Mouse (Mus musculus) embryonic facial prominence, embryonic 15.5 days (tissue): ENCODE data around the gene Urad. TPM values are rescaled to one million over a fixed set of nuclear protein-coding genes. Genes with fewer than 3 reads are reported as not detected.
A peak's percentile ranks its signal among the peaks of the same experiment; 100 is the strongest.

Source experiments
- ATAC-seq: fragments of 200-750 bp; cut with Nextera tagmentation; 2 replicates; pipeline ENCODE4 v1.8.0; 2017; ENCODE audit warnings: low read depth, moderate TSS enrichment; ENCODE audit not compliant: insufficient number of reproducible peaks, low FRiP score, low TSS enrichment
- H3K27ac ChIP-seq: fragments of 300-500 bp; sonication (generic); replicated peaks from 2 replicates; pipeline ENCODE4 v1.5.1; 2015; ENCODE audit warnings: mild to moderate bottlenecking, inconsistent platforms
- H3K27me3 ChIP-seq: fragments of 300-500 bp; sonication (generic); 2 replicates; pipeline ENCODE4 v1.6.1; 2015; ENCODE audit warnings: inconsistent platforms
- H3K36me3 ChIP-seq: fragments of 300-500 bp; sonication (generic); 2 replicates; pipeline ENCODE4 v1.6.1; 2015; ENCODE audit warnings: mild to moderate bottlenecking, inconsistent platforms
- H3K4me1 ChIP-seq: fragments of 300-500 bp; sonication (generic); 2 replicates; pipeline ENCODE4 v1.6.1; 2015; ENCODE audit warnings: inconsistent platforms
- H3K4me2 ChIP-seq: fragments of 300-500 bp; sonication (generic); replicated peaks from 2 replicates; pipeline ENCODE4 v1.6.1; 2015; ENCODE audit warnings: mild to moderate bottlenecking, inconsistent platforms
- H3K4me3 ChIP-seq: fragments of 300-500 bp; sonication (generic); replicated peaks from 2 replicates; pipeline ENCODE4 v1.5.1; 2015; ENCODE audit warnings: mild to moderate bottlenecking, inconsistent platforms
- H3K9ac ChIP-seq: fragments of 300-500 bp; sonication (generic); 2 replicates; pipeline ENCODE4 v1.6.1; 2015; ENCODE audit warnings: inconsistent platforms
- H3K9me3 ChIP-seq: fragments of 300-500 bp; sonication (generic); replicated peaks from 2 replicates; pipeline ENCODE4 v1.6.1; 2016; ENCODE audit warnings: inconsistent platforms
- WGBS: fragments of 180-500 bp; shearing (Covaris S2); methylation state at CpG from one replicate; pipeline ENCODE4 v1.1.7; 2015; 5-methylcytosine and 5-hydroxymethylcytosine counted together
- polyA plus RNA-seq: library from polyadenylated mRNA; unstranded; fragments of >200 nt; fragmentation: Nextera tagmentation; extraction: Ambion mirVana; gene quantifications from 2 replicates; pipeline ENCODE4 v1.2.1, GENCODE M21; 2015

Gene Urad
- polyA plus RNA-seq, 1 experiment from 2014 or later: not detected

- H3K36me3 ChIP-seq: no peaks in the 10 kb centered on the region
- H3K27me3 ChIP-seq: peaks cover 99% of the 10 kb centered on the region
- no peak within 1 kb of the TSS for H3K9ac ChIP-seq
- ATAC-seq: no peak
- H3K9me3 ChIP-seq: no peaks in the 10 kb centered on the region
- H3K4me1 ChIP-seq: peaks cover 27% of the 10 kb centered on the region
- peak within 1 kb of the TSS; percentile 2; the same call in 1 of the 2 replicates for H3K4me3 ChIP-seq
- WGBS: under 1% methylated on average over 63 of the region's 63 CpGs
- H3K4me2 ChIP-seq: peak within 1 kb of the TSS; percentile 28
- H3K27ac ChIP-seq: no peak within 1 kb of the TSS
These were observed 15.4 kb downstream of the Urad start, which contains the start of gene Cdx2 for GRCm38 (mm10) chr5:147306638-147307397. Cdx2 (minus strand) TSS chr5:147307270.

GRCm38 (mm10) chr5:147305856-147306637 is 16.2 kb downstream of the Urad start:
- H3K4me2 ChIP-seq: peak overlapping the region; percentile 28
- ATAC-seq: no peak

GRCm38 (mm10) chr5:147305166-147305565 is 17.1 kb downstream of the Urad start:
- Histone ChIP-seq H3K4me2 (no peak overlapping the region), H3K9ac (no peak overlapping the region), H3K9me3 (no peaks in the 10 kb centered on the region), H3K27me3 (peaks cover 99% of the 10 kb centered on the region), H3K27ac (no peak overlapping the region), H3K36me3 (no peaks in the 10 kb centered on the region), H3K4me1 (peaks cover 27% of the 10 kb centered on the region), H3K4me3 (no peak overlapping the region)
- under 1% methylated on average over 16 of the region's 16 CpGs for WGBS
- no peak for ATAC-seq

More at GRCm38 (mm10) chr5:147305856-147306637, 16.2 kb downstream of the Urad start:
- Histone ChIP-seq H3K4me1 (peaks cover 27% of the 10 kb centered on the region), H3K36me3 (no peaks in the 10 kb centered on the region), H3K4me3 (peak overlapping the region; percentile 2; the same call in 1 of the 2 replicates), H3K27me3 (peaks cover 99% of the 10 kb centered on the region), H3K9ac (no peak overlapping the region), H3K9me3 (no peaks in the 10 kb centered on the region), H3K27ac (no peak overlapping the region)
- under 1% methylated on average over 57 of the region's 58 CpGs for WGBS

- H3K27ac ChIP-seq: no peak overlapping the region
- H3K9ac ChIP-seq: no peak overlapping the region
- 1% methylated on average over 54 of the region's 54 CpGs for WGBS
- H3K4me3 ChIP-seq: no peak overlapping the region
- H3K9me3 ChIP-seq: no peaks in the 10 kb centered on the region
- no peak overlapping the region for H3K4me2 ChIP-seq
- no peaks in the 10 kb centered on the region for H3K36me3 ChIP-seq
- H3K27me3 ChIP-seq: peaks cover 100% of the 10 kb centered on the region
- H3K4me1 ChIP-seq: peaks cover 31% of the 10 kb centered on the region
- no peak for ATAC-seq
These were observed 17.7 kb downstream of the Urad start for GRCm38 (mm10) chr5:147304276-147305155.

- Histone ChIP-seq H3K9me3 (no peaks in the 10 kb centered on the region), H3K27me3 (peaks cover 100% of the 10 kb centered on the region), H3K4me2 (no peak overlapping the region), H3K4me1 (peaks cover 35% of the 10 kb centered on the region), H3K27ac (no peak overlapping the region), H3K9ac (no peak overlapping the region), H3K36me3 (no peaks in the 10 kb centered on the region), H3K4me3 (no peak overlapping the region)
- ATAC-seq: no peak
- WGBS: 4% methylated on average over 13 of the region's 13 CpGs
These were observed 19.4 kb downstream of the Urad start for GRCm38 (mm10) chr5:147302746-147303400.

- ATAC-seq: no peak
- peaks cover 100% of the 10 kb centered on the region for H3K27me3 ChIP-seq
- no peak overlapping the region for H3K4me3 ChIP-seq
- H3K27ac ChIP-seq: no peak overlapping the region
- H3K9me3 ChIP-seq: no peaks in the 10 kb centered on the region
- peaks cover 35% of the 10 kb centered on the region for H3K4me1 ChIP-seq
- WGBS: 4% methylated on average over 8 of the region's 8 CpGs
- no peak overlapping the region for H3K4me2 ChIP-seq
- H3K9ac ChIP-seq: no peak overlapping the region
- H3K36me3 ChIP-seq: no peaks in the 10 kb centered on the region
These were observed 20.1 kb downstream of the Urad start for GRCm38 (mm10) chr5:147302141-147302540.

GRCm38 (mm10) chr5:147301781-147302070 is 20.5 kb downstream of the Urad start:
- H3K9ac ChIP-seq: no peak overlapping the region
- peaks cover 31% of the 10 kb centered on the region for H3K4me1 ChIP-seq
- H3K27ac ChIP-seq: no peak overlapping the region
- peaks cover 100% of the 10 kb centered on the region for H3K27me3 ChIP-seq
- under 1% methylated on average over 10 of the region's 10 CpGs for WGBS
- no peak for ATAC-seq
- no peak overlapping the region for H3K4me3 ChIP-seq
- H3K36me3 ChIP-seq: no peaks in the 10 kb centered on the region
- H3K9me3 ChIP-seq: no peaks in the 10 kb centered on the region
- H3K4me2 ChIP-seq: no peak overlapping the region

- peaks cover 25% of the 10 kb centered on the region for H3K4me1 ChIP-seq
- H3K27ac ChIP-seq: no peak overlapping the region
- H3K9ac ChIP-seq: no peak overlapping the region
- peaks cover 98% of the 10 kb centered on the region for H3K27me3 ChIP-seq
- no peak overlapping the region for H3K4me2 ChIP-seq
- ATAC-seq: no peak
- WGBS: 1% methylated on average over 21 of the region's 21 CpGs
- no peak overlapping the region for H3K4me3 ChIP-seq
- H3K36me3 ChIP-seq: no peaks in the 10 kb centered on the region
- H3K9me3 ChIP-seq: no peaks in the 10 kb centered on the region
These were observed 21.1 kb downstream of the Urad start for GRCm38 (mm10) chr5:147300917-147301780.

- ATAC-seq: no peak
- Histone ChIP-seq H3K27me3 (peaks cover 96% of the 10 kb centered on the region), H3K4me2 (peak overlapping the region; percentile 27), H3K4me3 (peak overlapping the region; percentile 16; the same call in 1 of the 2 replicates), H3K36me3 (no peaks in the 10 kb centered on the region), H3K9ac (no peak overlapping the region), H3K9me3 (no peaks in the 10 kb centered on the region), H3K27ac (no peak overlapping the region), H3K4me1 (peaks cover 16% of the 10 kb centered on the region)
- 1% methylated on average over 4 of the region's 4 CpGs for WGBS
These were observed 22.3 kb downstream of the Urad start for GRCm38 (mm10) chr5:147300001-147300363.
